Mouse (Mus musculus) CH12.LX (cell line): ENCODE measurements around the gene Scn3b. TPM values are rescaled to one million over a fixed set of nuclear protein-coding genes. Genes with fewer than 3 reads are reported as not detected.
A peak's percentile ranks its signal among the peaks of the same experiment; 100 is the strongest.

Experiments used
- DNase-seq: peaks from one replicate; pipeline ENCODE4 v3.0.0-alpha.2; 2013; ENCODE audit errors: extremely low read depth
- H3K27ac ChIP-seq: 2 replicates; pipeline ENCODE4 v1.5.1; 2012; ENCODE audit warnings: low read depth, mild to moderate bottlenecking, control low read depth, moderate library complexity; ENCODE audit not compliant: insufficient read depth
- H3K27me3 ChIP-seq: replicated peaks from 2 replicates; pipeline ENCODE3; 2012; ENCODE audit warnings: inconsistent platforms
- H3K36me3 ChIP-seq, 2 experiments: replicated peaks in 1 of 2; 2 replicates each; pipeline versions ENCODE3 to v1.6.1; 2012; ENCODE audit warnings: inconsistent platforms in 1 of 2, low read length in 1 of 2, mild to moderate bottlenecking in 1 of 2, mixed read lengths in 1 of 2, moderate library complexity in 1 of 2; ENCODE audit not compliant: control insufficient read depth in 1 of 2, insufficient read depth in 1 of 2
- H3K4me1 ChIP-seq, 2 experiments: 2 replicates each; pipeline ENCODE4 v1.6.1; 2012; ENCODE audit warnings: inconsistent platforms in 1 of 2, moderate library complexity in 1 of 2; ENCODE audit not compliant: insufficient read depth in 2 of 2, control insufficient read depth in 1 of 2
- H3K4me2 ChIP-seq: 2 replicates; pipeline ENCODE4 v1.6.1; 2012; ENCODE audit warnings: low read depth, mild to moderate bottlenecking, control low read depth; ENCODE audit not compliant: poor library complexity, insufficient read depth, severe bottlenecking
- H3K4me3 ChIP-seq, 3 experiments: fragments of 150-350 bp in 1 of 3; sonication (generic) in 1 of 3; replicated peaks in 1 of 3; 2 replicates each; pipeline versions ENCODE3 to v1.5.1; 2011 to 2012; ENCODE audit warnings: low read depth in 2 of 3, low read length in 2 of 3, mild to moderate bottlenecking in 2 of 3, moderate library complexity in 2 of 3, control low read depth in 1 of 3, improper control_type of control experiment in 1 of 3, inconsistent platforms in 1 of 3, mixed read lengths in 1 of 3; ENCODE audit not compliant: poor library complexity in 1 of 3
- H3K79me2 ChIP-seq: replicated peaks from 2 replicates; pipeline ENCODE4 v1.6.1; 2012; ENCODE audit warnings: mild to moderate bottlenecking, moderate library complexity; ENCODE audit not compliant: control insufficient read depth, poor library complexity, insufficient read depth, severe bottlenecking; ENCODE audit errors: extremely low read depth
- H3K9ac ChIP-seq: 2 replicates; pipeline ENCODE4 v1.6.1; 2012; ENCODE audit warnings: low read depth, mild to moderate bottlenecking, control low read depth, moderate library complexity; ENCODE audit not compliant: insufficient read depth
- H3K9me3 ChIP-seq: replicated peaks from 2 replicates; pipeline ENCODE3; 2012; ENCODE audit warnings: low read length, inconsistent platforms, mixed read lengths
- CHD1 ChIP-seq: IDR thresholded peaks from 2 replicates; pipeline ENCODE4 v1.6.1; 2012; ENCODE audit warnings: low read depth, low read length, improper control_type of control experiment, inconsistent platforms
- CHD2 ChIP-seq: IDR thresholded peaks from 2 replicates; pipeline ENCODE4 v1.6.1; 2011; ENCODE audit warnings: low read length, improper control_type of control experiment
- CTCF ChIP-seq, 2 experiments: IDR thresholded peaks in 1 of 2; conservative IDR thresholded peaks in 1 of 2; 2 replicates each; pipeline ENCODE4 v1.5.1; 2011 to 2012; ENCODE audit warnings: low read depth in 2 of 2, low read length in 2 of 2, improper control_type of control experiment in 1 of 2, inconsistent platforms in 1 of 2, mild to moderate bottlenecking in 1 of 2, moderate library complexity in 1 of 2
- E2F4 ChIP-seq: IDR thresholded peaks from 2 replicates; pipeline ENCODE4 v1.6.1; 2011; ENCODE audit warnings: low read depth, low read length, improper control_type of control experiment; ENCODE audit not compliant: insufficient replicate concordance
- ELF1 ChIP-seq: IDR thresholded peaks from 2 replicates; pipeline ENCODE4 v1.6.1; 2014; ENCODE audit warnings: low read depth, mild to moderate bottlenecking, inconsistent platforms, low read length, improper control_type of control experiment
- ETS1 ChIP-seq: conservative IDR thresholded peaks from 2 replicates; pipeline ENCODE4 v1.6.1; 2012; ENCODE audit warnings: low read depth, mild to moderate bottlenecking, inconsistent platforms, low read length, improper control_type of control experiment, moderate library complexity
- GABPA ChIP-seq: IDR thresholded peaks from 2 replicates; pipeline ENCODE4 v1.6.1; 2012; ENCODE audit warnings: low read depth, low read length, improper control_type of control experiment, inconsistent platforms; ENCODE audit not compliant: insufficient replicate concordance
- IRF4 ChIP-seq: IDR thresholded peaks from 2 replicates; pipeline ENCODE4 v1.6.1; 2014; ENCODE audit warnings: low read depth, mild to moderate bottlenecking, inconsistent platforms, low read length, improper control_type of control experiment
- MAFK ChIP-seq: IDR thresholded peaks from 2 replicates; pipeline ENCODE4 v1.6.1; 2011; ENCODE audit warnings: low read length, improper control_type of control experiment; ENCODE audit not compliant: insufficient replicate concordance
- MEF2A ChIP-seq: IDR thresholded peaks from 2 replicates; pipeline ENCODE4 v1.6.1; 2014; ENCODE audit warnings: low read depth, mild to moderate bottlenecking, inconsistent platforms, low read length, improper control_type of control experiment, borderline replicate concordance
- MXI1 ChIP-seq: IDR thresholded peaks from 2 replicates; pipeline ENCODE4 v1.6.1; 2011; ENCODE audit warnings: mild to moderate bottlenecking, low read depth, low read length, improper control_type of control experiment
- MYC ChIP-seq: IDR thresholded peaks from 2 replicates; pipeline ENCODE4 v1.6.1; 2011; ENCODE audit warnings: low read depth, mild to moderate bottlenecking, improper control_type of control experiment, low read length
- NELFE ChIP-seq: IDR thresholded peaks from 2 replicates; pipeline ENCODE4 v1.6.1; 2011; ENCODE audit warnings: low read depth, low read length, improper control_type of control experiment
- NRF1 ChIP-seq: IDR thresholded peaks from 2 replicates; pipeline ENCODE4 v1.6.1; 2014; ENCODE audit warnings: low read depth, mild to moderate bottlenecking, inconsistent platforms, low read length, improper control_type of control experiment, moderate library complexity
- POLR2A ChIP-seq: IDR thresholded peaks from 2 replicates; pipeline ENCODE4 v1.6.1; 2011; ENCODE audit warnings: low read depth, mild to moderate bottlenecking, improper control_type of control experiment, low read length
- POLR2AphosphoS2 ChIP-seq: IDR thresholded peaks from 2 replicates; pipeline ENCODE4 v1.6.1; 2011; ENCODE audit warnings: low read depth, low read length, improper control_type of control experiment
- SIN3A ChIP-seq: IDR thresholded peaks from 2 replicates; pipeline ENCODE4 v1.6.1; 2012; ENCODE audit warnings: low read length, improper control_type of control experiment, inconsistent platforms
- SMC3 ChIP-seq: IDR thresholded peaks from 2 replicates; pipeline ENCODE4 v1.6.1; 2011; ENCODE audit warnings: low read depth, low read length, improper control_type of control experiment
- TBP ChIP-seq: conservative IDR thresholded peaks from 2 replicates; pipeline ENCODE4 v1.6.1; 2011; ENCODE audit warnings: low read depth, low read length, improper control_type of control experiment
- UBTF ChIP-seq: IDR thresholded peaks from 2 replicates; pipeline ENCODE4 v1.6.1; 2012; ENCODE audit warnings: low read depth, mild to moderate bottlenecking, inconsistent platforms, low read length, improper control_type of control experiment, moderate library complexity
- USF2 ChIP-seq: conservative IDR thresholded peaks from 2 replicates; pipeline ENCODE4 v1.6.1; 2011; ENCODE audit warnings: low read depth, low read length, improper control_type of control experiment
- ZC3H11A ChIP-seq: IDR thresholded peaks from 2 replicates; pipeline ENCODE4 v1.6.1; 2012; ENCODE audit warnings: low read depth, mild to moderate bottlenecking, inconsistent platforms, low read length, improper control_type of control experiment
- ZKSCAN1 ChIP-seq: IDR thresholded peaks from 2 replicates; pipeline ENCODE4 v1.6.1; 2012; ENCODE audit warnings: low read depth, inconsistent platforms, low read length, improper control_type of control experiment, borderline replicate concordance
- ZMIZ1 ChIP-seq: IDR thresholded peaks from 2 replicates; pipeline ENCODE4 v1.6.1; 2012; ENCODE audit warnings: low read depth, mild to moderate bottlenecking, inconsistent platforms, low read length, improper control_type of control experiment
- dilution Hi-C: fragments of 300-500 bp; cut with MboI; formaldehyde crosslinking; loops from 2 replicates; pipeline ENCODE4 v1.14.3; 2020; ENCODE audit warnings: low sequenced_read_pairs; ENCODE audit not compliant: extremely low pct_unique_long_range_greater_than_20kb, extremely low pct_ligation_motif_present
- in situ Hi-C: fragments of 300-500 bp; cut with MboI; formaldehyde crosslinking; loops from 3 replicates; pipeline ENCODE4 v1.14.3; 2019; ENCODE audit warnings: low sequenced_read_pairs, low pct_ligation_motif_present, low pct_unique_long_range_greater_than_20kb, mixed read lengths
- polyA plus RNA-seq: library from polyadenylated mRNA; unstranded; fragments of >175 nt; gene quantifications from 2 replicates; pipeline ENCODE4 v1.2.1, GENCODE M21; 2012; ENCODE audit warnings: low read depth; ENCODE audit not compliant: insufficient read length
- total RNA-seq, 2 experiments: library from RNA; depleted of rRNA; stranded (reverse); fragments of 300-350 nt in 1 of 2; fragments of >200 nt in 1 of 2; gene quantifications; 2 replicates each; pipeline ENCODE4 v1.2.3; 2012 to 2014

Scn3b gene
- total and polyA plus RNA-seq, 3 experiments, result 0.08 to 0.34 TPM; not detected in 1

GRCm38 (mm10) chr9:40245974-40246665 lies 22.9 kb upstream of the Scn3b start:
- in situ Hi-C loops (loop anchor here (25.0 kb wide), 1 partner anchor 341 kb away; no protein-coding TSS in a partner anchor), dilution Hi-C loops (no loop called here)
- TF ChIP-seq SIN3A (no peak), UBTF (no peak), CTCF (conservative IDR thresholded peaks at IDR 0.05 in 1 of 2, IDR thresholded peaks at IDR 0.05 in 1 of 2; ENCODE audit: low read depth in 2 of 2, low read length in 2 of 2) (no peak), IRF4 (no peak), TBP (no peak), POLR2A (no peak), MAFK (peak; percentile 55; the same call in 1 of the 2 replicates)
- DNase-seq, result no peak
- H3K9me3 ChIP-seq, result peaks cover 4% of the 10 kb centered on the region
- no peaks in the 10 kb centered on the region for H3K36me3 ChIP-seq
- H3K4me3 ChIP-seq, result no peak overlapping the region
- no peaks in the 10 kb centered on the region for H3K27me3 ChIP-seq
- H3K79me2 ChIP-seq, result no peaks in the 10 kb centered on the region
- no peak overlapping the region for H3K4me2 ChIP-seq
- no peak overlapping the region for H3K27ac ChIP-seq
- no peak overlapping the region for H3K9ac ChIP-seq
- H3K4me1 ChIP-seq, result no peaks in the 10 kb centered on the region; a peak in 1 of 4 replicates

- Histone ChIP-seq H3K4me3 (no peak overlapping the region), H3K27me3 (no peaks in the 10 kb centered on the region), H3K36me3 (no peaks in the 10 kb centered on the region), H3K9ac (no peak overlapping the region), H3K9me3 (peaks cover 4% of the 10 kb centered on the region), H3K79me2 (no peaks in the 10 kb centered on the region), H3K4me1 (no peaks in the 10 kb centered on the region; a peak in 1 of 4 replicates), H3K4me2 (no peak overlapping the region), H3K27ac (no peak overlapping the region)
- dilution Hi-C loops, result no loop called here
- DNase-seq, result no peak
- in situ Hi-C loops, result loop anchor here (25.0 kb wide), 1 partner anchor 341 kb away; no protein-coding TSS in a partner anchor
- TF ChIP-seq MXI1 (no peak), MEF2A (no peak), SMC3 (no peak), SIN3A (no peak), MYC (no peak), MAFK (no peak)
- TF ChIP-seq, all 38 proteins: peak for 0
These were observed 22.3 kb upstream of the Scn3b start for GRCm38 (mm10) chr9:40246702-40247101.

- TF ChIP-seq USF2, result no peak
- TF ChIP-seq NELFE, result no peak
- TF ChIP-seq ZMIZ1, result no peak
- TF ChIP-seq CHD1, result no peak
- no peak for TF ChIP-seq MXI1
- no peak for TF ChIP-seq ETS1
- TF ChIP-seq POLR2AphosphoS2, result no peak
- no peak for TF ChIP-seq NRF1
- TF ChIP-seq GABPA, result no peak
- no peak for TF ChIP-seq ZKSCAN1
- TF ChIP-seq UBTF, result no peak
- no peak for TF ChIP-seq E2F4
- no peak for TF ChIP-seq ELF1
- no peak for TF ChIP-seq CHD2
- TF ChIP-seq POLR2A, result no peak
- TF ChIP-seq ZC3H11A, result no peak
- no peak for TF ChIP-seq MYC
- in situ Hi-C loops (loop anchor here (25.0 kb wide), 1 partner anchor 338 kb away; no protein-coding TSS in a partner anchor), dilution Hi-C loops (no loop called here)
- Histone ChIP-seq H3K79me2 (no peaks in the 10 kb centered on the region), H3K27ac (no peak overlapping the region), H3K9ac (no peak overlapping the region), H3K4me2 (no peak overlapping the region), H3K4me3 (no peak overlapping the region), H3K9me3 (peaks cover 4% of the 10 kb centered on the region), H3K27me3 (no peaks in the 10 kb centered on the region), H3K4me1 (no peaks in the 10 kb centered on the region; a peak in 1 of 4 replicates), H3K36me3 (no peaks in the 10 kb centered on the region)
- no peak for DNase-seq
These were observed 19.9 kb upstream of the Scn3b start for GRCm38 (mm10) chr9:40249106-40249505.
